Mouse (Mus musculus): ENCODE data around the gene Fdps.

DNA sequence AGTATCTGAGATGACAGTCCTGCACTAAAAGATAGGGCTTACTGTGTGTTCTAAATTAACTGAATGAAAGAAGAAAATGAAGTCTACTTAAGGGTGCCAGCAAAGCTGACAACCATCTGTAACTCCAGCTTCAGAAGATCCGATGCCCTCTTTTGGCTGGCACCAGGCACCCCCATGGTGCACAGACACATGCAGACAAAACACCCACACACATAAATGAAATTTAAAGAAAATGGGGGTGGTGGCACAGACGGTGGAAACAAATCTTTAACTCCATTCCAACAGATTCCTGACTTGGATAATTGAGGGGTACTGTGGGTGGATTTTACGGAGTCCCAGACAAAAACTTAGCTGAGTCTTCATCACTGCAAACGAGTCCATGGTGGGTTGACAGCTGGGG, 30.1 kb upstream of the Fdps start:
- TF ChIP-seq CTCF (IDR thresholded peaks at IDR 0.05; ENCODE audit: extremely low read depth, insufficient read length, insufficient replicate concordance, low read depth, low read length): no peak
- no peak for TF ChIP-seq POLR2A (IDR thresholded peaks at IDR 0.05; ENCODE audit: low read depth, low read length)

Measured in small intestine, adult 2 months (tissue).